Mouse (Mus musculus) liver, embryonic 12.5 days (tissue): ENCODE measurements around the gene Dab1. TPM values are rescaled to one million over a fixed set of nuclear protein-coding genes. Genes with fewer than 3 reads are reported as not detected.

Experiments
- ATAC-seq: fragments of 200-750 bp; cut with Nextera tagmentation; 2 replicates; pipeline ENCODE4 v1.8.0; 2017; ENCODE audit warnings: moderate number of reproducible peaks, mild to moderate bottlenecking, moderate library complexity
- H3K27ac ChIP-seq: fragments of 300-500 bp; sonication (generic); 2 replicates; pipeline ENCODE4 v1.5.1; 2016; ENCODE audit warnings: mild to moderate bottlenecking
- H3K27me3 ChIP-seq: fragments of 300-500 bp; sonication (generic); replicated peaks from 2 replicates; pipeline ENCODE4 v1.6.1; 2016; ENCODE audit warnings: mild to moderate bottlenecking, moderate library complexity
- H3K36me3 ChIP-seq: fragments of 300-500 bp; sonication (generic); 2 replicates; pipeline ENCODE4 v1.6.1; 2016; ENCODE audit warnings: mild to moderate bottlenecking, moderate library complexity
- H3K4me1 ChIP-seq: fragments of 300-500 bp; sonication (generic); 2 replicates; pipeline ENCODE4 v1.6.1; 2016
- H3K4me2 ChIP-seq: fragments of 300-500 bp; sonication (generic); 2 replicates; pipeline ENCODE4 v1.6.1; 2016; ENCODE audit warnings: mild to moderate bottlenecking, moderate library complexity
- H3K4me3 ChIP-seq: fragments of 300-500 bp; sonication (generic); 2 replicates; pipeline ENCODE4 v1.5.1; 2016; ENCODE audit warnings: mild to moderate bottlenecking, moderate library complexity
- H3K9ac ChIP-seq: fragments of 300-500 bp; sonication (generic); 2 replicates; pipeline ENCODE4 v1.6.1; 2016; ENCODE audit warnings: mild to moderate bottlenecking, moderate library complexity
- H3K9me3 ChIP-seq: fragments of 300-500 bp; sonication (generic); replicated peaks from 2 replicates; pipeline ENCODE4 v1.6.1; 2016; ENCODE audit warnings: mild to moderate bottlenecking, moderate library complexity
- WGBS: fragments of 180-500 bp; shearing (Covaris S2); methylation state at CpG from one replicate; pipeline ENCODE4 v1.1.7; 2016; ENCODE audit not compliant: insufficient replicate concordance; 5-methylcytosine and 5-hydroxymethylcytosine counted together
- polyA plus RNA-seq: library from polyadenylated mRNA; unstranded; fragments of >200 nt; fragmentation: Nextera tagmentation; extraction: Ambion mirVana; gene quantifications from 2 replicates; pipeline ENCODE4 v1.2.1, GENCODE M21; 2016

Gene Dab1
- polyA plus RNA-seq, 1 experiment from 2014 or later: 0.45 TPM

GRCm38 (mm10) chr4:104666831-104667551 is 1047.8 kb downstream of the Dab1 start:
- Histone ChIP-seq H3K36me3 (no peaks in the 10 kb centered on the region), H3K27me3 (no peaks in the 10 kb centered on the region), H3K9ac (no peak overlapping the region), H3K4me3 (no peak overlapping the region), H3K4me1 (no peaks in the 10 kb centered on the region), H3K9me3 (no peaks in the 10 kb centered on the region), H3K27ac (no peak overlapping the region), H3K4me2 (no peak overlapping the region)
- WGBS: 77% methylated on average over 10 of the region's 10 CpGs
- no peak for ATAC-seq

GRCm38 (mm10) chr4:104668061-104668460 is 1048.9 kb downstream of the Dab1 start:
- Histone ChIP-seq H3K4me3 (no peak overlapping the region), H3K9ac (no peak overlapping the region), H3K36me3 (no peaks in the 10 kb centered on the region), H3K27ac (no peak overlapping the region), H3K27me3 (no peaks in the 10 kb centered on the region), H3K4me1 (no peaks in the 10 kb centered on the region), H3K4me2 (no peak overlapping the region), H3K9me3 (no peaks in the 10 kb centered on the region)
- 67% methylated on average over 6 of the region's 6 CpGs for WGBS
- no peak for ATAC-seq

GRCm38 (mm10) chr4:104669406-104669805 is 1050.2 kb downstream of the Dab1 start:
- Histone ChIP-seq H3K4me1 (no peaks in the 10 kb centered on the region), H3K36me3 (no peaks in the 10 kb centered on the region), H3K27me3 (no peaks in the 10 kb centered on the region), H3K4me2 (no peak overlapping the region), H3K27ac (no peak overlapping the region), H3K4me3 (no peak overlapping the region), H3K9ac (no peak overlapping the region), H3K9me3 (no peaks in the 10 kb centered on the region)
- ATAC-seq: no peak
- WGBS: 53% methylated on average over 3 of the region's 3 CpGs

GRCm38 (mm10) chr4:104670741-104671140 is 1051.6 kb downstream of the Dab1 start:
- H3K36me3 ChIP-seq: no peaks in the 10 kb centered on the region
- H3K27ac ChIP-seq: no peak overlapping the region
- no peaks in the 10 kb centered on the region for H3K4me1 ChIP-seq
- H3K9me3 ChIP-seq: no peaks in the 10 kb centered on the region
- H3K4me2 ChIP-seq: no peak overlapping the region
- no peak overlapping the region for H3K4me3 ChIP-seq
- ATAC-seq: no peak
- no peak overlapping the region for H3K9ac ChIP-seq
- no peaks in the 10 kb centered on the region for H3K27me3 ChIP-seq

- Histone ChIP-seq H3K9ac (no peak overlapping the region), H3K36me3 (no peaks in the 10 kb centered on the region), H3K27ac (no peak overlapping the region), H3K27me3 (no peaks in the 10 kb centered on the region), H3K4me1 (no peaks in the 10 kb centered on the region), H3K4me2 (no peak overlapping the region), H3K9me3 (no peaks in the 10 kb centered on the region), H3K4me3 (no peak overlapping the region)
- 66% methylated on average over 3 of the region's 3 CpGs for WGBS
- no peak for ATAC-seq
Measured at GRCm38 (mm10) chr4:104673317-104673716, 1054.2 kb downstream of the Dab1 start.

GRCm38 (mm10) chr4:104674706-104675105 is 1055.5 kb downstream of the Dab1 start:
- no peak overlapping the region for H3K27ac ChIP-seq
- no peak for ATAC-seq
- 76% methylated on average over 5 of the region's 5 CpGs for WGBS
- no peaks in the 10 kb centered on the region for H3K36me3 ChIP-seq
- H3K9me3 ChIP-seq: no peaks in the 10 kb centered on the region
- H3K27me3 ChIP-seq: no peaks in the 10 kb centered on the region
- no peaks in the 10 kb centered on the region for H3K4me1 ChIP-seq
- no peak overlapping the region for H3K4me2 ChIP-seq
- H3K9ac ChIP-seq: no peak overlapping the region
- H3K4me3 ChIP-seq: no peak overlapping the region

- H3K4me3 ChIP-seq: no peak overlapping the region
- H3K9me3 ChIP-seq: no peaks in the 10 kb centered on the region
- H3K4me1 ChIP-seq: no peaks in the 10 kb centered on the region
- WGBS: 73% methylated on average over 7 of the region's 7 CpGs
- ATAC-seq: no peak
- H3K4me2 ChIP-seq: no peak overlapping the region
- H3K9ac ChIP-seq: no peak overlapping the region
- no peak overlapping the region for H3K27ac ChIP-seq
- no peaks in the 10 kb centered on the region for H3K27me3 ChIP-seq
- H3K36me3 ChIP-seq: no peaks in the 10 kb centered on the region
Measured at GRCm38 (mm10) chr4:104678234-104678633, 1059.1 kb downstream of the Dab1 start.

- Histone ChIP-seq H3K4me1 (no peaks in the 10 kb centered on the region), H3K4me2 (no peak overlapping the region), H3K36me3 (no peaks in the 10 kb centered on the region), H3K27ac (no peak overlapping the region), H3K9me3 (no peaks in the 10 kb centered on the region), H3K4me3 (no peak overlapping the region), H3K27me3 (no peaks in the 10 kb centered on the region), H3K9ac (no peak overlapping the region)
- WGBS: 74% methylated on average over 4 of the region's 4 CpGs
- ATAC-seq: no peak
Measured at GRCm38 (mm10) chr4:104680475-104680874, 1061.3 kb downstream of the Dab1 start.

- no peak for ATAC-seq
- Histone ChIP-seq H3K9ac (no peak overlapping the region), H3K36me3 (no peaks in the 10 kb centered on the region), H3K4me3 (no peak overlapping the region), H3K27ac (no peak overlapping the region), H3K4me2 (no peak overlapping the region), H3K9me3 (no peaks in the 10 kb centered on the region), H3K27me3 (no peaks in the 10 kb centered on the region), H3K4me1 (no peaks in the 10 kb centered on the region)
- WGBS: 67% methylated on average over 18 of the region's 18 CpGs
Measured at GRCm38 (mm10) chr4:104686137-104686809, 1067.1 kb downstream of the Dab1 start.

GRCm38 (mm10) chr4:104689047-104689446 is 1069.9 kb downstream of the Dab1 start:
- 44% methylated on average over 3 of the region's 3 CpGs for WGBS
- Histone ChIP-seq H3K4me3 (no peak overlapping the region), H3K9me3 (no peaks in the 10 kb centered on the region), H3K36me3 (no peaks in the 10 kb centered on the region), H3K9ac (no peak overlapping the region), H3K27me3 (no peaks in the 10 kb centered on the region), H3K4me1 (no peaks in the 10 kb centered on the region), H3K27ac (no peak overlapping the region), H3K4me2 (no peak overlapping the region)
- no peak for ATAC-seq

- Histone ChIP-seq H3K36me3 (no peaks in the 10 kb centered on the region), H3K4me3 (no peak overlapping the region), H3K27ac (no peak overlapping the region), H3K9ac (no peak overlapping the region), H3K4me1 (no peaks in the 10 kb centered on the region), H3K4me2 (no peak overlapping the region), H3K9me3 (no peaks in the 10 kb centered on the region), H3K27me3 (no peaks in the 10 kb centered on the region)
- ATAC-seq: no peak
- 80% methylated on average over 7 of the region's 7 CpGs for WGBS
Measured at GRCm38 (mm10) chr4:104691026-104691425, 1071.9 kb downstream of the Dab1 start.

- H3K4me2 ChIP-seq: no peak overlapping the region
- 67% methylated on average over 11 of the region's 11 CpGs for WGBS
- ATAC-seq: no peak
Measured at GRCm38 (mm10) chr4:104694188-104694587, 1075.0 kb downstream of the Dab1 start.

More at GRCm38 (mm10) chr4:104694188-104694587, 1075.0 kb downstream of the Dab1 start:
- no peaks in the 10 kb centered on the region for H3K36me3 ChIP-seq
- no peak overlapping the region for H3K4me3 ChIP-seq
- no peaks in the 10 kb centered on the region for H3K9me3 ChIP-seq
- no peaks in the 10 kb centered on the region for H3K27me3 ChIP-seq
- no peaks in the 10 kb centered on the region for H3K4me1 ChIP-seq
- H3K9ac ChIP-seq: no peak overlapping the region
- H3K27ac ChIP-seq: no peak overlapping the region
